Mouse (Mus musculus): ENCODE measurements around the gene Aif1l. TPM values are rescaled to one million over a fixed set of nuclear protein-coding genes. Genes with fewer than 3 reads are reported as not detected.

Gene Aif1l
- total and polyA plus RNA-seq, 3 experiments, result 0.22 TPM; not detected in 2

- no peak for ATAC-seq (ENCODE audit: extremely low read depth, insufficient number of reproducible peaks, low FRiP score, poor library complexity, severe bottlenecking)
- Histone ChIP-seq H3K9me3 (replicated peaks) (no peaks in the 10 kb centered on the region), H3K36me3 (replicated peaks) (no peaks in the 10 kb centered on the region), H3K4me1 (ENCODE audit: insufficient read depth, low read depth, low read length) (peaks cover 2% of the 10 kb centered on the region; the same call in 1 of the 2 replicates), H3K4me3 (ENCODE audit: low read depth, low read length) (no peak overlapping the region), H3K27me3 (ENCODE audit: insufficient read depth, low read length) (peaks cover 60% of the 10 kb centered on the region)
- DNase-seq (ENCODE audit: low spot score), result no peak
- TF ChIP-seq POLR2AphosphoS5 (IDR thresholded peaks at IDR 0.05; ENCODE audit: insufficient replicate concordance, low read depth, low read length) (no peak), TAL1 (conservative IDR thresholded peaks at IDR 0.05; ENCODE audit: low read depth, low read length) (no peak), GATA2 (IDR thresholded peaks at IDR 0.05; ENCODE audit: borderline replicate concordance, low read depth, low read length) (no peak)
These were observed 4.8 kb downstream of the Aif1l start for GRCm38 (mm10) chr2:31954779-31955181.

- Histone ChIP-seq H3K9me3 (replicated peaks) (no peaks in the 10 kb centered on the region), H3K27me3 (ENCODE audit: insufficient read depth, low read length) (peaks cover 61% of the 10 kb centered on the region), H3K4me1 (ENCODE audit: insufficient read depth, low read depth, low read length) (no peaks in the 10 kb centered on the region), H3K36me3 (replicated peaks) (no peaks in the 10 kb centered on the region), H3K4me3 (ENCODE audit: low read depth, low read length) (no peak overlapping the region)
- DNase-seq (ENCODE audit: low spot score), result no peak
- ATAC-seq (ENCODE audit: extremely low read depth, insufficient number of reproducible peaks, low FRiP score, poor library complexity, severe bottlenecking), result no peak
- TF ChIP-seq TAL1 (conservative IDR thresholded peaks at IDR 0.05; ENCODE audit: low read depth, low read length), result no peak
- no peak for TF ChIP-seq GATA2 (IDR thresholded peaks at IDR 0.05; ENCODE audit: borderline replicate concordance, low read depth, low read length)
- TF ChIP-seq GATA1 (IDR thresholded peaks at IDR 0.05; ENCODE audit: borderline replicate concordance, low read length), result no peak
- no peak for TF ChIP-seq CTCF (IDR thresholded peaks at IDR 0.05; ENCODE audit: low read depth, low read length)
- no peak for TF ChIP-seq POLR2AphosphoS5 (IDR thresholded peaks at IDR 0.05; ENCODE audit: insufficient replicate concordance, low read depth, low read length)
These were observed 5.7 kb downstream of the Aif1l start for GRCm38 (mm10) chr2:31955686-31956085.

DNA sequence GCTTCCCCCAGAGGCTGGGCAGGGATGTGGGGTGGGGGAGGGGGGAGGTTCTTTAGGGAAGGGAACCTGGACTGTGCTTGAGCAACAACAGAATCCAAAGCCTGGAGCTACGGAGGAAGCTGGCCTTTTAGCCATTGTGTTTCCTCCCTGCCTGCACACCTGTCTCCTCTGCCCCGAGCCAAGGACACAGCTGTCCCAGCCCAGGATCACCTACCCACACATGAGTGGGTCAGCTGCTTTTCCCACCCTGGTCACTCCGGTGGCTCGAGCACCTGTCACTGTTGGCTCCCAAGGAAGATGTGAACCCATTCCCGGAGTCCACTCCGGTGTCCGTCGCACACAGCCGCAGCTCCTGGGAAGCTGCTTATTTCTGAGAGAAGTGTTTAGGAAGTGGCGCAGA lies 7.3 kb downstream of the Aif1l start:
- no peak for TF ChIP-seq TAL1 (conservative IDR thresholded peaks at IDR 0.05; ENCODE audit: low read depth, low read length)
- no peak for TF ChIP-seq GATA2 (IDR thresholded peaks at IDR 0.05; ENCODE audit: borderline replicate concordance, low read depth, low read length)
- Histone ChIP-seq H3K4me1 (ENCODE audit: insufficient read depth, low read depth, low read length) (no peaks in the 10 kb centered on the region), H3K27me3 (ENCODE audit: insufficient read depth, low read length) (peaks cover 63% of the 10 kb centered on the region), H3K36me3 (replicated peaks) (no peaks in the 10 kb centered on the region), H3K9me3 (replicated peaks) (no peaks in the 10 kb centered on the region), H3K4me3 (ENCODE audit: low read depth, low read length) (no peak overlapping the region)
- no peak for ATAC-seq (ENCODE audit: extremely low read depth, insufficient number of reproducible peaks, low FRiP score, poor library complexity, severe bottlenecking)
- DNase-seq (ENCODE audit: low spot score), result no peak

GRCm38 (mm10) chr2:31960986-31961385 lies 11.0 kb downstream of the Aif1l start:
- Histone ChIP-seq H3K4me1 (ENCODE audit: insufficient read depth, low read depth, low read length) (no peaks in the 10 kb centered on the region), H3K9me3 (replicated peaks) (no peaks in the 10 kb centered on the region), H3K27me3 (ENCODE audit: insufficient read depth, low read length) (peaks cover 64% of the 10 kb centered on the region), H3K36me3 (replicated peaks) (no peaks in the 10 kb centered on the region), H3K4me3 (ENCODE audit: low read depth, low read length) (no peak overlapping the region)
- no peak for DNase-seq (ENCODE audit: low spot score)
- TF ChIP-seq POLR2AphosphoS5 (IDR thresholded peaks at IDR 0.05; ENCODE audit: insufficient replicate concordance, low read depth, low read length) (no peak), TAL1 (conservative IDR thresholded peaks at IDR 0.05; ENCODE audit: low read depth, low read length) (no peak), GATA1 (IDR thresholded peaks at IDR 0.05; ENCODE audit: borderline replicate concordance, low read length) (no peak), CTCF (IDR thresholded peaks at IDR 0.05; ENCODE audit: low read depth, low read length) (no peak), GATA2 (IDR thresholded peaks at IDR 0.05; ENCODE audit: borderline replicate concordance, low read depth, low read length) (no peak)
- ATAC-seq (ENCODE audit: extremely low read depth, insufficient number of reproducible peaks, low FRiP score, poor library complexity, severe bottlenecking), result no peak

GRCm38 (mm10) chr2:31961791-31962222 lies 11.9 kb downstream of the Aif1l start:
- no peaks in the 10 kb centered on the region for H3K9me3 ChIP-seq (replicated peaks)
- peaks cover 65% of the 10 kb centered on the region for H3K27me3 ChIP-seq (ENCODE audit: insufficient read depth, low read length)
- no peaks in the 10 kb centered on the region for H3K36me3 ChIP-seq (replicated peaks)
- no peak overlapping the region for H3K4me3 ChIP-seq (ENCODE audit: low read depth, low read length)
- DNase-seq (ENCODE audit: low spot score) (no peak), ATAC-seq (ENCODE audit: extremely low read depth, insufficient number of reproducible peaks, low FRiP score, poor library complexity, severe bottlenecking) (no peak)
- no peaks in the 10 kb centered on the region for H3K4me1 ChIP-seq (ENCODE audit: insufficient read depth, low read depth, low read length)
- TF ChIP-seq GATA1 (IDR thresholded peaks at IDR 0.05; ENCODE audit: borderline replicate concordance, low read length) (no peak), GATA2 (IDR thresholded peaks at IDR 0.05; ENCODE audit: borderline replicate concordance, low read depth, low read length) (no peak), CTCF (IDR thresholded peaks at IDR 0.05; ENCODE audit: low read depth, low read length) (no peak), POLR2AphosphoS5 (IDR thresholded peaks at IDR 0.05; ENCODE audit: insufficient replicate concordance, low read depth, low read length) (no peak), TAL1 (conservative IDR thresholded peaks at IDR 0.05; ENCODE audit: low read depth, low read length) (no peak)

GRCm38 (mm10) chr2:31962501-31963224 lies 12.7 kb downstream of the Aif1l start:
- no peak for TF ChIP-seq CTCF (IDR thresholded peaks at IDR 0.05; ENCODE audit: low read depth, low read length)
- no peak for TF ChIP-seq GATA1 (IDR thresholded peaks at IDR 0.05; ENCODE audit: borderline replicate concordance, low read length)
- TF ChIP-seq POLR2AphosphoS5 (IDR thresholded peaks at IDR 0.05; ENCODE audit: insufficient replicate concordance, low read depth, low read length), result no peak
- TF ChIP-seq TAL1 (conservative IDR thresholded peaks at IDR 0.05; ENCODE audit: low read depth, low read length), result no peak
- TF ChIP-seq GATA2 (IDR thresholded peaks at IDR 0.05; ENCODE audit: borderline replicate concordance, low read depth, low read length), result no peak
- peaks cover 67% of the 10 kb centered on the region for H3K27me3 ChIP-seq (ENCODE audit: insufficient read depth, low read length)
- H3K9me3 ChIP-seq (replicated peaks), result no peaks in the 10 kb centered on the region
- ATAC-seq (ENCODE audit: extremely low read depth, insufficient number of reproducible peaks, low FRiP score, poor library complexity, severe bottlenecking), result no peak
- H3K36me3 ChIP-seq (replicated peaks), result no peaks in the 10 kb centered on the region
- DNase-seq (ENCODE audit: low spot score), result no peak
- no peaks in the 10 kb centered on the region for H3K4me1 ChIP-seq (ENCODE audit: insufficient read depth, low read depth, low read length)
- no peak overlapping the region for H3K4me3 ChIP-seq (ENCODE audit: low read depth, low read length)
